Mouse (Mus musculus): Measurements from ENCODE around the gene Igsf3. TPM values are rescaled to one million over a fixed set of nuclear protein-coding genes. Genes with fewer than 3 reads are reported as not detected.
A peak's percentile ranks its signal among the peaks of the same experiment; 100 is the strongest.

Igsf3 gene
- total and polyA plus RNA-seq, 3 experiments: 0.54 to 1.0 (median 0.59) TPM

DNA sequence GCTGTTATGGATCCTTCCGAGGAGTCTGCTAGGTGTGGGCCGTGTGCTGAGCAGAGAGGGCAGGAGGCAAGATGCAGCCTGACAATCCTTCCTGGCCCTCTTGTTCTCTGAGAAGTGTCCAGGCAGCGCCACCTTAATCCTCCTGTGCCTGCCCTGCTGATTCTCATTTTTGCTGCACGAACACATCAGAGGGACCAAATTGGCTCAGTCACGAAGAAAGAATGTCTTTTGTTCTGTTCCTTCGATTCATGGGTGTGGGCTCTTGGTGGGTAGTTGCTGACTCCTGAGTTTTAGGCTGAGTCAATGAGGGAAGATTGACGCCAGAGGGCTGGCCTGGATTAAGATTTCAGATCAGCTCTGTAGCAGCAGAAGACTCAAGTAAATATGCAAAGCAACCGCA, 84.9 kb downstream of the Igsf3 start:
- Histone ChIP-seq H3K9ac (ENCODE audit: insufficient read depth, low read depth) (no peak overlapping the region), H3K36me3 (replicated peaks in 1 of 2; ENCODE audit: control insufficient read depth in 1 of 2, insufficient read depth in 1 of 2, low read length in 1 of 2) (no peaks in the 10 kb centered on the region), H3K79me2 (replicated peaks; ENCODE audit: control insufficient read depth, extremely low read depth, insufficient read depth, poor library complexity, severe bottlenecking) (no peaks in the 10 kb centered on the region), H3K4me3 (replicated peaks in 1 of 3; ENCODE audit: low read depth in 2 of 3, low read length in 2 of 3, poor library complexity in 1 of 3) (no peak overlapping the region), H3K27ac (ENCODE audit: insufficient read depth, low read depth) (no peak overlapping the region), H3K4me1 (ENCODE audit: control insufficient read depth in 1 of 2, insufficient read depth in 2 of 2) (no peaks in the 10 kb centered on the region), H3K27me3 (replicated peaks) (peaks cover 2% of the 10 kb centered on the region), H3K9me3 (replicated peaks; ENCODE audit: low read length) (peaks cover 6% of the 10 kb centered on the region), H3K4me2 (ENCODE audit: insufficient read depth, low read depth, poor library complexity, severe bottlenecking) (no peak overlapping the region)
- TF ChIP-seq ELF1 (IDR thresholded peaks at IDR 0.05; ENCODE audit: low read depth, low read length) (no peak), ZKSCAN1 (IDR thresholded peaks at IDR 0.05; ENCODE audit: borderline replicate concordance, low read depth, low read length) (no peak), EP300 (IDR thresholded peaks at IDR 0.05; ENCODE audit: low read length) (no peak), JUND (conservative IDR thresholded peaks at IDR 0.05; ENCODE audit: low read depth, low read length) (no peak)
- in situ Hi-C loops (cut with MboI; ENCODE audit: low pct_ligation_motif_present, low pct_unique_long_range_greater_than_20kb, low sequenced_read_pairs) (loop anchor here (10.0 kb wide), 3 partner anchors 87 to 487 kb away; partner anchors contain the start of gene Igsf3), dilution Hi-C loops (cut with MboI; ENCODE audit: extremely low pct_ligation_motif_present, extremely low pct_unique_long_range_greater_than_20kb, low sequenced_read_pairs) (no loop called here)
- no peak for DNase-seq (ENCODE audit: extremely low read depth)

DNA sequence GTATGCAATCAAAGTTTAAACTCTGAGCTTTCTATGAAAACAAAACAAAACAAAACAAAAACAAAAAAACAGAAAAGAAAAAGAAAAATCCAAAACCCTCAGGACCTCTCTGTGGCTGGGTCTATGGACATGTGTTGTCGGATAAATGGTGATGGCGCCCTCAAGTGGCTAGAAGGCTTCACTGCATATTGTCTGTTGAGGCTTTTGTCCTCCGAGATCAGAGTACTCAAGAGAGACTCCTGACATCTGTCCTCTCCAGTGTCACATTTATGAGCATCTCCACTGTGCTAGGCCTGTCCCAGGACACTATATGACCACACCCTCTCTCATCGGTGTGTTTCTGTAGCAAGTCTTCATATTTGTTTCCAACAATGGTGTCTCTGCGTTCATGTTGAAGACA, 85.4 kb downstream of the Igsf3 start:
- Histone ChIP-seq H3K27ac (ENCODE audit: insufficient read depth, low read depth) (no peak overlapping the region), H3K79me2 (replicated peaks; ENCODE audit: control insufficient read depth, extremely low read depth, insufficient read depth, poor library complexity, severe bottlenecking) (no peaks in the 10 kb centered on the region), H3K27me3 (replicated peaks) (peaks cover 2% of the 10 kb centered on the region), H3K9me3 (replicated peaks; ENCODE audit: low read length) (peaks cover 6% of the 10 kb centered on the region), H3K4me2 (ENCODE audit: insufficient read depth, low read depth, poor library complexity, severe bottlenecking) (no peak overlapping the region), H3K4me1 (ENCODE audit: control insufficient read depth in 1 of 2, insufficient read depth in 2 of 2) (no peaks in the 10 kb centered on the region), H3K4me3 (replicated peaks in 1 of 3; ENCODE audit: low read depth in 2 of 3, low read length in 2 of 3, poor library complexity in 1 of 3) (no peak overlapping the region), H3K9ac (ENCODE audit: insufficient read depth, low read depth) (no peak overlapping the region), H3K36me3 (replicated peaks in 1 of 2; ENCODE audit: control insufficient read depth in 1 of 2, insufficient read depth in 1 of 2, low read length in 1 of 2) (no peaks in the 10 kb centered on the region)
- dilution Hi-C loops (cut with MboI; ENCODE audit: extremely low pct_ligation_motif_present, extremely low pct_unique_long_range_greater_than_20kb, low sequenced_read_pairs) (no loop called here), in situ Hi-C loops (cut with MboI; ENCODE audit: low pct_ligation_motif_present, low pct_unique_long_range_greater_than_20kb, low sequenced_read_pairs) (loop anchor here (10.0 kb wide), 3 partner anchors 87 to 487 kb away; partner anchors contain the start of gene Igsf3)
- peak; percentile 67 for DNase-seq (ENCODE audit: extremely low read depth)
- TF ChIP-seq MAX (IDR thresholded peaks at IDR 0.05; ENCODE audit: low read length) (no peak), MYC (IDR thresholded peaks at IDR 0.05; ENCODE audit: low read depth, low read length) (peak; percentile 60; the same call in 1 of the 2 replicates), MAFK (IDR thresholded peaks at IDR 0.05; ENCODE audit: insufficient replicate concordance, low read length) (no peak), BHLHE40 (IDR thresholded peaks at IDR 0.05; ENCODE audit: low read depth, low read length) (no peak), CHD2 (IDR thresholded peaks at IDR 0.05; ENCODE audit: low read length) (no peak), CHD1 (IDR thresholded peaks at IDR 0.05; ENCODE audit: low read depth, low read length) (no peak), PAX5 (IDR thresholded peaks at IDR 0.05; ENCODE audit: low read length) (no peak), USF1 (IDR thresholded peaks at IDR 0.05; ENCODE audit: low read depth, low read length) (no peak), TCF12 (IDR thresholded peaks at IDR 0.05; ENCODE audit: low read depth, low read length) (no peak), EP300 (IDR thresholded peaks at IDR 0.05; ENCODE audit: low read length) (no peak), GABPA (IDR thresholded peaks at IDR 0.05; ENCODE audit: insufficient replicate concordance, low read depth, low read length) (no peak), TBP (conservative IDR thresholded peaks at IDR 0.05; ENCODE audit: low read depth, low read length) (no peak), ELF1 (IDR thresholded peaks at IDR 0.05; ENCODE audit: low read depth, low read length) (no peak), SIN3A (IDR thresholded peaks at IDR 0.05; ENCODE audit: low read length) (no peak), ZMIZ1 (IDR thresholded peaks at IDR 0.05; ENCODE audit: low read depth, low read length) (no peak), MXI1 (IDR thresholded peaks at IDR 0.05; ENCODE audit: low read depth, low read length) (no peak), ZNF384 (IDR thresholded peaks at IDR 0.05; ENCODE audit: low read depth, low read length) (no peak), MAZ (IDR thresholded peaks at IDR 0.05; ENCODE audit: low read depth, low read length) (no peak), POLR2A (IDR thresholded peaks at IDR 0.05; ENCODE audit: low read depth, low read length) (no peak), ETS1 (conservative IDR thresholded peaks at IDR 0.05; ENCODE audit: low read depth, low read length) (no peak), ZKSCAN1 (IDR thresholded peaks at IDR 0.05; ENCODE audit: borderline replicate concordance, low read depth, low read length) (no peak), RAD21 (IDR thresholded peaks at IDR 0.05; ENCODE audit: low read depth, low read length) (peak; percentile 91), NRF1 (IDR thresholded peaks at IDR 0.05; ENCODE audit: low read depth, low read length) (no peak), NELFE (IDR thresholded peaks at IDR 0.05; ENCODE audit: low read depth, low read length) (no peak), IRF4 (IDR thresholded peaks at IDR 0.05; ENCODE audit: low read depth, low read length) (no peak), UBTF (IDR thresholded peaks at IDR 0.05; ENCODE audit: low read depth, low read length) (no peak), JUN (IDR thresholded peaks at IDR 0.05; ENCODE audit: insufficient read depth, low read depth, low read length) (no peak), SMC3 (IDR thresholded peaks at IDR 0.05; ENCODE audit: low read depth, low read length) (peak; percentile 80), E2F4 (IDR thresholded peaks at IDR 0.05; ENCODE audit: insufficient replicate concordance, low read depth, low read length) (no peak), POLR2AphosphoS2 (IDR thresholded peaks at IDR 0.05; ENCODE audit: low read depth, low read length) (no peak), ZC3H11A (IDR thresholded peaks at IDR 0.05; ENCODE audit: low read depth, low read length) (peak; percentile 57), USF2 (conservative IDR thresholded peaks at IDR 0.05; ENCODE audit: low read depth, low read length) (no peak), CTCF (conservative IDR thresholded peaks at IDR 0.05 in 1 of 2, IDR thresholded peaks at IDR 0.05 in 1 of 2; ENCODE audit: low read depth in 2 of 2, low read length in 2 of 2) (peak; percentile 80 to 90), JUND (conservative IDR thresholded peaks at IDR 0.05; ENCODE audit: low read depth, low read length) (no peak)
